Mouse (Mus musculus) urinary bladder, adult 2 months (tissue): Measurements from ENCODE around the gene Arfgef2. TPM values are rescaled to one million over a fixed set of nuclear protein-coding genes. Genes with fewer than 3 reads are reported as not detected.
A peak's percentile ranks its signal among the peaks of the same experiment; 100 is the strongest.

Source experiments
- DNase-seq: peaks from one replicate; pipeline ENCODE4 v3.0.0; 2022; ENCODE audit warnings: low spot score
- polyA plus RNA-seq: library from polyadenylated mRNA; depleted of rRNA; stranded (reverse); fragments of >200 nt; gene quantifications from 2 replicates; pipeline ENCODE4 v1.2.3, GENCODE M21; 2012; rRNA removed

Gene Arfgef2
- polyA plus RNA-seq, 1 experiment = 10.4 TPM

DNA sequence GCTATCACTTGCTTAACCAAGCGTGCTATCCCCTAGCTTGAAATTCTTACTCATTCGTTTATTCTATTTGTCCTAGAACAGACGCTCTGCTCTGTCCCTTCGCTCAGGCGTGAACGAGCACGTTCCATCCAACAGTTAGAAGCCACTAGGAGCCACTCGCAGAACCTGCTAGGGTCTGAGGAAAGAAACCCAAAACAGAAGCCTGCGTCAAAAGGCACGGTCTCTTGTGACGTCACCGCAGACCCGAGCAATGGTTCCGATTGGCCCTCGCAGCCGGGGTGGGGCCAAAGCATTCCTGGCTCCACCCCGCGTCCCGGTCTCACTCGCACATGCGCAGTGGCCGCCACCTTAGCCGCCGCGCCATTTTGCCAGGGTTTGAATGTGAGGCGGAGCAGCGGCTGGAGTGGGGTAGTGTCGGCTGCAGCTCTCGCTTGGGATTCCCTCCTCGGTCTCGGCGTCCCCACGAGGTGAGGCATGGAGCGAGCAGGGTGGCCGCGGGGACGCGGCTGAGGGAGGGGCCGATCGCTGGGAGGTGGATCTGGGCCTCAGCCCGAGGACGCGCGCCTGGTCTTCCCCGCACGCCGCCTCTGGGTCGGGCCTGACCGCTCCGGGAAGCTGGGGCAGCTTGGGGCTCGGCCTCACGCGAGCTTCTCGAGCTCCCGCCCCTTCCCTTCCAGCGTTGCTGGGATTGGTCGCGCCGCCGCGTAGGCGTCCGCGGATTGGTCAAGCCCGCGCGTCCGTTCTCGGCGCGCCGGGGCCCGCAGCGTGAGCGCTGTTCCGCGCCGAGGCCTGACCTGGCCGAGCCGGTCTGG lies 100.5 kb downstream of the Arfgef2 start, which contains the start of gene Cse1l:
Gene Cse1l, plus strand, starts transcription at position 330 of the 812 bp plus-strand sequence.
- peak; percentile 99 for DNase-seq

DNA sequence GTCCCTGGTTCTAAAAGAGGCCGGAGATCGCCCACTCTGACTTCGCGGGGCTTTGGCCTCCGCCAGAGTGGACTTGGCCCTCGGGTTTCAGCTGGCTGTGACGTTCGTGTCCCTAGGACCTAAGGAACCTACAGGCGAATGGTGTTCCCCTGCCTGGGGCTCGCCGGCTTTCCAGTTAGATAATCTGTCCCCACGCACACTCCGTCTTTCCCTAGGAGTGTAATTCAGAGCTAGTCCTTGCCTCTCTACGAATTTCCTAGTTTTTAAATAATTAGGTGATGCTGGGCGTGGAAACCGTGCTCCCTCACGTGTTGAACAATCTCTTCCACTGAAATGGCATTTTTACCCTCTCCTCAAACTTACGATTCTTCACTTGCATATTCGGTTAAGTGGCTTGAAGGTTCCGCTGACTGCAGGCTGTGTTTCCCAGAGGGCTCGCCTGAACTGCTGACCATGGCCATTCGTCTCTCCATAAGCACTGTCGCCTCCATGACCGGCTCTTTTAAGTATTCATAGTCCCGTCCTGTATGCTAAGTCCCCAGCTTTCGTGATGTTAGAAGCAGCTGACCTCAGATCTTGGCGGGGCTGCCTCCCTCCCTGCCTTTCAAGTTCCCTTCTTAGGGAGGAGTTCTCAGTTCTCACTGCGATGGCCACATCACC lies 101.3 kb downstream of the Arfgef2 start:
- no peak for DNase-seq

DNA sequence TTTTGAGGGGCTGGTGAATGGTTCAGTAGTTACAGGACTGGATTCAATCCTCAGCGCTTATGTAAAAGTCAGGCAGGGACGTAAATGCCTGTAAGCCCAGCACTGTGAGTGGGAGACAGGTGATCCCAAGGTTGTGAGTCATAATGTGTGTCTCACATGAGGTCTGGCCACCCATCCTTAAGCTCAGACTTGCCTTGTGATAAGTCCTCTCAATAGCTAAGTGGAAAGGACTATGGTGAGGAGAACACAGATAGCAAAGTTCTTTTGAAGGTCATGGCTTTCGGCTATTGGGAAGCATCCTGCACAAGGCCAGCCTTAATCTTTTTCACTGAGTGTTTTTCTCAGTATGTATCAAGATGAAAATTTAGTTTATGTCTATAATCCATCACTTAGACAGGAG lies 104.3 kb downstream of the Arfgef2 start:
- no peak for DNase-seq

DNA sequence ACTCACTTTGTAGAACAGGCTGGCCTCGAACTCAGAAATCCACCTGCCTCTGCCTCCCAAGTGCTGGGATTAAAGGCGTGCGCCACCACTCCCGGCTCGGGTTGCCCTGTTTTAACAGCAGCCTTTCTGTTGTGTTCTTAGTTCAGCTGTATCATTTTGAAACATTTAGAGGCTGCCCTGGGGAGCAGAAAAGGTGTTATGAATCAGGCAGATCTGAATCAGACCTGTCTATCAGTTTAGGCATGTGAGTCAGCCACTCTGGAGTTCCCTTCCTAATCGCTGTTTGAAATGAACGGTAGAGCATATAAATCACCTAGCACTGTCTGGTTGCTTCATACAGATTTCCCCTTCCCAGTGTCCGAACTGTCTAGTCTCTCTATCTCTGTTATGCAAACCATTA lies 105.1 kb downstream of the Arfgef2 start:
- no peak for DNase-seq

DNA sequence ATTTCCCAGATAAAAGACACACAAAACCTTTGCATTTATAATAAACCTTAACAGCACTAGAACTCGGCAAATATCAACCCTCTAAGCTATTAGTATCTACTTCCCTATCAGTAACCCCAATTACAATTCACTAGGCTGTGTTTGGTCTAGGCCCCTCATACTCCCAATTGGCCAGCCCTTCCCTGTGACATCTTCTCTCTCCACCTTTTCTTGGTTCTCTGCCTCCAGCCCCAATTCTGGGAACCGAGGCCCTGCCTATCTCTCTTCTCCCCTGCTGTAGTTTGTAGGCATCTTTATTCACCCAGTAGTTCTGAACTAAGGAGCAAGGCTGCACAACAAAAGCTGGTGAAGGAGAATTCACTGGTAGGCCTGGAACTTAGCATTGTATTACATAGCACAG lies 118.6 kb downstream of the Arfgef2 start:
- no peak for DNase-seq

DNA sequence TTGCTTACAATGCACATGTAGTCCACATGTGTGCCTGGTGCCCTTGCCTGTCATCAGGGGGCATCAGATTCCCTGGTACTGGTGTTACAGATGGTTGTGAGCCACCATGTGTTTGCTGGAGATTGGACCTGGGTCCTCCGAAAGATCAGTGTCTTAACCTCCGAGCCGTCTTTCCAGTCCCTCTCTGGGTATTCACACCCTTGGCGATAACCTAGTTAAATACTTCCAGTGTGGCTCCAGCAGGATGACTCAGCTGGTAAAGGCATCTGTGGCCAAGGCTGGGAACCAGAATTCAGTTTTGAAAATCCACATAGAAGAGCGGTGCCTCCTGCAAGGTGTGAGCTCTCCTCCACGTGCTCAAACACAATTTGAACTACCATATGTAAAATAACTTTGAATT lies 128.6 kb downstream of the Arfgef2 start:
- DNase-seq = no peak

DNA sequence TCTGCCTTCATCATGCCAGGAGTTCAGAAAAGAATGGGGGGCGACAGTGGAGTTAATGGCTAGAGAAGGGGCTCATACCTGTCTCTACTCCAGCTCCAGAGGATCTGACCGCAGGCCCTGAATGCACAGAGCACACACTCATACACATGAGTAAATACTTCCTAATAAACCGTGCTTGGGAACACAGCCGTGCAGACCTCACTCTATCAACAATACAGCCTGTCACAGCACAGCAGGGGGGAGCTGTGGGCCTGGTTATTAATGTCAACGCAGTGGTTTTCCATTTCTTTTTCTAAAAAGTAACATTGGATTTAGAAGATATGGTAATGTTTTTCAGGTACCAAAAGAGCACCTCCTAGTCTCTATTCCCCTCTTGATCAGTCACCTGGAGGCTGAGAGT lies 129.0 kb downstream of the Arfgef2 start:
- no peak for DNase-seq

DNA sequence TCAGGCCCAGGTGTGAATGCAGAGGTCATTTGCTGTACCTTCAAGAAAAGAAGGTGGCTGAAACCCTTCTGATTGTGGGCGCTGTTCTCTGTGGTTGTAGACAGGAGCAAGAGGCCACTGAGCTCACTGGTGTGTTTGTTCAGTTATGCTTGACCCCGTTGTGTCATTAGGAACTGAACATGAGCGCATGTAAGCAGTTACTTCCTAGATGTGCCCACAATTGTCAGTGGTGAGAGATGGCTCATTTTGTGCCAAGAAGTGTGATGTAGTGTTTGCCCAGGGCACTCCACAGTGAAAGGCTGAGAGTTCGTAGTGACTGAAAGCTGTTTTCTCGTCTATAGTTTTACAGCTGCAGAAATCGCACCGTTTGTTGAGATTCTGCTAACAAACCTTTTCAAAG lies 130.2 kb downstream of the Arfgef2 start:
- no peak for DNase-seq

DNA sequence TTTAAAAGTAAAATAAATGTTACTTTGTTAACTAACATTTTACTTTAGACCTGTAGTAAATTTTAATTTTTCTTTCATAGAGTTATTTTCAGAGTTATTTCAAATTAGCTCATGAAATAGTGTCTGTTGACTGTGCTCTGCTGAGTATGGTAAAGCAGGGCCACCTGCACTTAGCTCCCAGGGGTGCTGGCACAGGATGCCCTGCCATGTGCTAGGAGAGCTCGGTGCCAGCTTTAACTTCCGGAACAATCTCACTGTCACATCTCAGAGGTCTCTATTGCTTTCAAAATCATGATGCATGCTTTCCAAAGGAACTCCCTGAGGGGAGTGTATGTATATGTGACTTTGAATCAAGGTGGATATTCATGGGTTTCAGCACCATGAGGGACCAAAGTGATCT lies 130.8 kb downstream of the Arfgef2 start:
- DNase-seq = no peak

DNA sequence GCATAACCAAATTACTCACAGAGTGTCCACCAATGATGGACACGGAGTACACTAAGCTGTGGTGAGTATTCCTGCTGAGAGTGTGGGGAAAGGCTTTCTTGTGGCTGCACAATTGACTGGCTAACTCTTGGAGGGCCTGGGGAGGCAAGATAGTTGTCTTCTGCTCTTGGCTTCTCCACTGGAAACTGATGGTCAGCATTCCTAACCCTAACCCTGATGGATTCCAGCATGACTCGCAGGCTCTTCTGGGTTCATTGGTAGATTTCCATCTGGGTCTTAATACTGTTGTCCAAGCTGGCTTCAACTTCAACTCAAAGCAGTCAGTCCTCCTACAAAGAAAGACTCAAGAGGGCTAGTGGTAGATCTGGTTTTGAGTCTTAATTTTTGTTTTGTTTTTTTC lies 137.8 kb downstream of the Arfgef2 start:
- DNase-seq = no peak

DNA sequence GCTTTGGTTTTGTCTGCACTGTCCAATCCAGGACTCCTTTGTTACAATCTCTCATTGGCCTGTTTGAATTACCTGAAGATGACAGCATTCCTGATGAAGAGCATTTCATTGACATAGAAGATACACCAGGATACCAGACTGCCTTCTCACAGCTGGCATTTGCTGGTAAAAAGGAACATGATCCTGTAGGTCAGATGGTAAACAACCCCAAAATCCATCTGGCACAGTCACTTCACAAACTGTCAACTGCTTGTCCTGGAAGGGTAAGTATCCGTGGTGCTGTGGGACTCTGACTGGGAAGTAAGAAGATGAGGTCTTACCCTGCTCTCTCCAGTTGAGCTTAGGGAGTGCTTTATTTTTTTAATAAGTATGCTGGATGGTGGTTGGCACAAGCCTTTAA lies 139.0 kb downstream of the Arfgef2 start:
- DNase-seq = no peak

DNA sequence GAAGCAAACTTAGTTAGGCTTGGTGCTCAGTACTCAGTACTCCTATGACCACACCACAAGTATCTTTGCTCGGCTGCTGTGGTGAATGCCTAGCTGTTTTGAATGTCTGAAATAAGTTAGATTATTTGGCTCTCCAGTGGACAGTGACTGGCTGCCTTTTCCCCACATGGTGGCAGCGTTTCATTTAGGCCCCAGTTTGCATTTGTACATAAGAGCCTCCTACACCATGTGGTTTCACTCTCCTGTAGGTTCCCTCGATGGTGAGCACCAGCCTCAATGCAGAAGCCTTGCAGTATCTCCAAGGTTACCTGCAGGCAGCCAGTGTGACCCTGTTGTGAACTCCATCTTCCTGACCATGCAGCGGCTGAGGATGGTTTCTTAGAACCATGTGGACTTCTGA lies 140.1 kb downstream of the Arfgef2 start:
- no peak for DNase-seq

Other genes with a start within 250 kb of the Arfgef2 start
- gene Prex1, start 91.8 kb upstream of the Arfgef2 start, polyA plus RNA-seq = 7.5 and 8.7 TPM in 2 replicates
- gene Trp53rkb, start 13.1 kb upstream of the Arfgef2 start, polyA plus RNA-seq = 4.6 and 5.1 TPM in 2 replicates
- 30.9 and 37.9 TPM in 2 replicates for gene Cse1l, start 100.5 kb downstream of the Arfgef2 start, polyA plus RNA-seq
- gene Stau1, start 190.7 kb downstream of the Arfgef2 start, polyA plus RNA-seq = 45.0 and 58.4 TPM in 2 replicates
- 25.1 and 26.1 TPM in 2 replicates for gene Ddx27, start 209.6 kb downstream of the Arfgef2 start, polyA plus RNA-seq